ENCODE assay signal across 8 mouse cellular contexts in genomic region chr17:84877864-84878224, GRCm38 (mm10).
A peak's percentile ranks its signal among the peaks of the same experiment; 100 is the strongest.
DNase-seq lines count a peak whose midpoint lies in the region; ATAC-seq lines count a peak whose summit lies in the region.

No protein-coding gene starts in this region.

- no peaks in the 10 kb centered on the region for H3K36me3 ChIP-seq in hindbrain, embryonic 16.5 days (ENCODE audit: control insufficient read depth, insufficient read depth, low read length)

- WGBS in hindbrain, embryonic 16.5 days, result 15% methylated on average over 10 of the region's 10 CpGs

- DNase-seq in cerebellum, postnatal 36 days, result peak; percentile 79 to 82
- peak; percentile 82 for DNase-seq in gastrocnemius, adult 18-20 months (ENCODE audit: low spot score)
- peak; percentile 37 to 50 for DNase-seq in left cerebral cortex, adult 8-10 months (ENCODE audit: low spot score in 2 of 2)
- DNase-seq in right cerebral cortex, postnatal 10 days (ENCODE audit: low spot score in 2 of 2), result peak; percentile 72 to 78
- peak; percentile 62 for DNase-seq in yolk sac, embryonic 10.5 days (ENCODE audit: low spot score)

- H3K9me3 ChIP-seq in hindbrain, embryonic 16.5 days (ENCODE audit: control insufficient read depth, low read length), result no peaks in the 10 kb centered on the region

- no peaks in the 10 kb centered on the region for H3K27me3 ChIP-seq in hindbrain, embryonic 16.5 days (replicated peaks; ENCODE audit: control insufficient read depth, insufficient read depth, low read length)

- H3K4me1 ChIP-seq in hindbrain, embryonic 16.5 days (ENCODE audit: control insufficient read depth, insufficient read depth, low read depth, low read length), result no peaks in the 10 kb centered on the region

- H3K4me2 ChIP-seq in hindbrain, embryonic 16.5 days (ENCODE audit: low read length), result peak overlapping the region; percentile 39

- H3K27ac ChIP-seq in hindbrain, embryonic 16.5 days (ENCODE audit: low read depth, low read length), result no peak overlapping the region

- peak; percentile 82 for ATAC-seq in activated CD4-positive, CD25-positive, alpha-beta regulatory T cell, adult 4 months
- ATAC-seq in hindbrain, embryonic 16.5 days, result peak; percentile 72
- ATAC-seq in megakaryocyte progenitor cell, adult 5-6 weeks (replicated peaks; ENCODE audit: poor library complexity), result peak; percentile 94

- H3K4me3 ChIP-seq in hindbrain, embryonic 16.5 days (ENCODE audit: low read length), result no peak overlapping the region

- H3K9ac ChIP-seq in hindbrain, embryonic 16.5 days (ENCODE audit: low read depth, low read length), result no peak overlapping the region
